Mouse (Mus musculus): ENCODE measurements around the gene Cd59b. TPM values are rescaled to one million over a fixed set of nuclear protein-coding genes. Genes with fewer than 3 reads are reported as not detected.

The Cd59b gene
- total and polyA plus RNA-seq, 2 experiments = 17.7 to 20.7 TPM

GRCm38 (mm10) chr2:104029074-104029473 is 40.6 kb upstream of the Cd59b start:
- Histone ChIP-seq H3K79me2 (ENCODE audit: control insufficient read depth, insufficient read depth, low read length) (peaks cover 14% of the 10 kb centered on the region), H3K4me1 (ENCODE audit: control insufficient read depth, insufficient read depth, low read length) (peaks cover 8% of the 10 kb centered on the region), H3K27ac (replicated peaks; ENCODE audit: insufficient read depth, low read depth, low read length) (peak overlapping the region; percentile 99), H3K27me3 (ENCODE audit: control insufficient read depth, insufficient read depth, low read length) (no peaks in the 10 kb centered on the region), H3K4me3 (ENCODE audit: insufficient read depth, low read depth, low read length) (peak overlapping the region; percentile 98), H3K36me3 (ENCODE audit: control insufficient read depth, insufficient read depth, low read length) (peaks cover 20% of the 10 kb centered on the region), H3K9ac (ENCODE audit: low read depth, low read length) (peak overlapping the region; percentile 48; the same call in 1 of the 2 replicates)
- WGBS = 13% methylated on average over 2 of the region's 2 CpGs
- TF ChIP-seq CTCF (IDR thresholded peaks at IDR 0.05; ENCODE audit: low read depth, low read length) (no peak), POLR2A (IDR thresholded peaks at IDR 0.05; ENCODE audit: extremely low read depth, insufficient read depth, low read length) (no peak)
- DNase-seq (ENCODE audit: extremely low read depth, low read depth, low spot score) = peak; percentile 72

GRCm38 (mm10) chr2:104030381-104030780 is 39.3 kb upstream of the Cd59b start:
- 35% methylated on average over 3 of the region's 3 CpGs for WGBS
- no peak overlapping the region for H3K4me3 ChIP-seq (ENCODE audit: insufficient read depth, low read depth, low read length)
- DNase-seq (ENCODE audit: extremely low read depth, low read depth, low spot score) = peak; percentile 58
- peaks cover 14% of the 10 kb centered on the region for H3K79me2 ChIP-seq (ENCODE audit: control insufficient read depth, insufficient read depth, low read length)
- H3K27ac ChIP-seq (replicated peaks; ENCODE audit: insufficient read depth, low read depth, low read length) = no peak overlapping the region; the same call in 1 of the 2 replicates
- H3K36me3 ChIP-seq (ENCODE audit: control insufficient read depth, insufficient read depth, low read length) = peaks cover 27% of the 10 kb centered on the region
- H3K9ac ChIP-seq (ENCODE audit: low read depth, low read length) = no peak overlapping the region
- no peaks in the 10 kb centered on the region for H3K27me3 ChIP-seq (ENCODE audit: control insufficient read depth, insufficient read depth, low read length)
- peaks cover 11% of the 10 kb centered on the region for H3K4me1 ChIP-seq (ENCODE audit: control insufficient read depth, insufficient read depth, low read length)
- TF ChIP-seq CTCF (IDR thresholded peaks at IDR 0.05; ENCODE audit: low read depth, low read length) (no peak), POLR2A (IDR thresholded peaks at IDR 0.05; ENCODE audit: extremely low read depth, insufficient read depth, low read length) (no peak)

GRCm38 (mm10) chr2:104032056-104032455 is 37.6 kb upstream of the Cd59b start:
- no peaks in the 10 kb centered on the region for H3K27me3 ChIP-seq (ENCODE audit: control insufficient read depth, insufficient read depth, low read length)
- peaks cover 11% of the 10 kb centered on the region for H3K4me1 ChIP-seq (ENCODE audit: control insufficient read depth, insufficient read depth, low read length)
- no peak for TF ChIP-seq CTCF (IDR thresholded peaks at IDR 0.05; ENCODE audit: low read depth, low read length)
- no peak for TF ChIP-seq POLR2A (IDR thresholded peaks at IDR 0.05; ENCODE audit: extremely low read depth, insufficient read depth, low read length)
- no peak overlapping the region for H3K9ac ChIP-seq (ENCODE audit: low read depth, low read length)
- H3K79me2 ChIP-seq (ENCODE audit: control insufficient read depth, insufficient read depth, low read length) = peaks cover 18% of the 10 kb centered on the region
- H3K4me3 ChIP-seq (ENCODE audit: insufficient read depth, low read depth, low read length) = no peak overlapping the region
- peaks cover 38% of the 10 kb centered on the region for H3K36me3 ChIP-seq (ENCODE audit: control insufficient read depth, insufficient read depth, low read length)
- WGBS = 78% methylated on average over 3 of the region's 3 CpGs
- no peak overlapping the region for H3K27ac ChIP-seq (replicated peaks; ENCODE audit: insufficient read depth, low read depth, low read length)
- DNase-seq (ENCODE audit: extremely low read depth, low read depth, low spot score) = no peak

- H3K27me3 ChIP-seq (ENCODE audit: control insufficient read depth, insufficient read depth, low read length) = no peaks in the 10 kb centered on the region
- H3K27ac ChIP-seq (replicated peaks; ENCODE audit: insufficient read depth, low read depth, low read length) = no peak overlapping the region
- no peak overlapping the region for H3K4me3 ChIP-seq (ENCODE audit: insufficient read depth, low read depth, low read length)
- H3K9ac ChIP-seq (ENCODE audit: low read depth, low read length) = no peak overlapping the region
- 33% methylated on average over 3 of the region's 3 CpGs for WGBS
- H3K4me1 ChIP-seq (ENCODE audit: control insufficient read depth, insufficient read depth, low read length) = peaks cover 13% of the 10 kb centered on the region
- H3K36me3 ChIP-seq (ENCODE audit: control insufficient read depth, insufficient read depth, low read length) = peaks cover 52% of the 10 kb centered on the region
- peak; percentile 56 for DNase-seq (ENCODE audit: extremely low read depth, low read depth, low spot score)
- TF ChIP-seq CTCF (IDR thresholded peaks at IDR 0.05; ENCODE audit: low read depth, low read length) = peak; percentile 76
- no peak for TF ChIP-seq POLR2A (IDR thresholded peaks at IDR 0.05; ENCODE audit: extremely low read depth, insufficient read depth, low read length)
- H3K79me2 ChIP-seq (ENCODE audit: control insufficient read depth, insufficient read depth, low read length) = peaks cover 4% of the 10 kb centered on the region; the same call in 1 of the 2 replicates
Measured at GRCm38 (mm10) chr2:104034832-104035472, 34.7 kb upstream of the Cd59b start.

GRCm38 (mm10) chr2:104035595-104035994 is 34.1 kb upstream of the Cd59b start:
- peak; percentile 76 for DNase-seq (ENCODE audit: extremely low read depth, low read depth, low spot score)
- Histone ChIP-seq H3K4me3 (ENCODE audit: insufficient read depth, low read depth, low read length) (no peak overlapping the region), H3K36me3 (ENCODE audit: control insufficient read depth, insufficient read depth, low read length) (peaks cover 49% of the 10 kb centered on the region), H3K27me3 (ENCODE audit: control insufficient read depth, insufficient read depth, low read length) (no peaks in the 10 kb centered on the region), H3K4me1 (ENCODE audit: control insufficient read depth, insufficient read depth, low read length) (peaks cover 13% of the 10 kb centered on the region; the same call in 1 of the 2 replicates), H3K27ac (replicated peaks; ENCODE audit: insufficient read depth, low read depth, low read length) (no peak overlapping the region; the same call in 1 of the 2 replicates), H3K9ac (ENCODE audit: low read depth, low read length) (no peak overlapping the region), H3K79me2 (ENCODE audit: control insufficient read depth, insufficient read depth, low read length) (peaks cover 4% of the 10 kb centered on the region; the same call in 1 of the 2 replicates)
- TF ChIP-seq CTCF (IDR thresholded peaks at IDR 0.05; ENCODE audit: low read depth, low read length) (no peak), POLR2A (IDR thresholded peaks at IDR 0.05; ENCODE audit: extremely low read depth, insufficient read depth, low read length) (no peak)
- WGBS = 36% methylated on average over 6 of the region's 6 CpGs

GRCm38 (mm10) chr2:104036316-104036715 is 33.3 kb upstream of the Cd59b start:
- 43% methylated on average over 3 of the region's 3 CpGs for WGBS
- H3K27me3 ChIP-seq (ENCODE audit: control insufficient read depth, insufficient read depth, low read length) = no peaks in the 10 kb centered on the region
- no peak for DNase-seq (ENCODE audit: extremely low read depth, low read depth, low spot score)
- H3K4me3 ChIP-seq (ENCODE audit: insufficient read depth, low read depth, low read length) = no peak overlapping the region
- H3K9ac ChIP-seq (ENCODE audit: low read depth, low read length) = no peak overlapping the region
- TF ChIP-seq POLR2A (IDR thresholded peaks at IDR 0.05; ENCODE audit: extremely low read depth, insufficient read depth, low read length) (no peak), CTCF (IDR thresholded peaks at IDR 0.05; ENCODE audit: low read depth, low read length) (no peak)
- peaks cover 13% of the 10 kb centered on the region; the same call in 1 of the 2 replicates for H3K4me1 ChIP-seq (ENCODE audit: control insufficient read depth, insufficient read depth, low read length)
- peaks cover 49% of the 10 kb centered on the region for H3K36me3 ChIP-seq (ENCODE audit: control insufficient read depth, insufficient read depth, low read length)
- peaks cover 4% of the 10 kb centered on the region; the same call in 1 of the 2 replicates for H3K79me2 ChIP-seq (ENCODE audit: control insufficient read depth, insufficient read depth, low read length)
- no peak overlapping the region for H3K27ac ChIP-seq (replicated peaks; ENCODE audit: insufficient read depth, low read depth, low read length)
